Mouse (Mus musculus) CH12.LX (cell line): ENCODE data around the gene Dck. TPM values are rescaled to one million over a fixed set of nuclear protein-coding genes. Genes with fewer than 3 reads are reported as not detected.

Experiments
- DNase-seq: peaks from one replicate; pipeline ENCODE4 v3.0.0-alpha.2; 2013; ENCODE audit errors: extremely low read depth
- H3K27ac ChIP-seq: 2 replicates; pipeline ENCODE4 v1.5.1; 2012; ENCODE audit warnings: low read depth, mild to moderate bottlenecking, control low read depth, moderate library complexity; ENCODE audit not compliant: insufficient read depth
- H3K27me3 ChIP-seq: replicated peaks from 2 replicates; pipeline ENCODE3; 2012; ENCODE audit warnings: inconsistent platforms
- H3K36me3 ChIP-seq, 2 experiments: replicated peaks in 1 of 2; 2 replicates each; pipeline versions ENCODE3 to v1.6.1; 2012; ENCODE audit warnings: inconsistent platforms in 1 of 2, low read length in 1 of 2, mild to moderate bottlenecking in 1 of 2, mixed read lengths in 1 of 2, moderate library complexity in 1 of 2; ENCODE audit not compliant: control insufficient read depth in 1 of 2, insufficient read depth in 1 of 2
- H3K4me1 ChIP-seq, 2 experiments: 2 replicates each; pipeline ENCODE4 v1.6.1; 2012; ENCODE audit warnings: inconsistent platforms in 1 of 2, moderate library complexity in 1 of 2; ENCODE audit not compliant: insufficient read depth in 2 of 2, control insufficient read depth in 1 of 2
- H3K4me2 ChIP-seq: 2 replicates; pipeline ENCODE4 v1.6.1; 2012; ENCODE audit warnings: low read depth, mild to moderate bottlenecking, control low read depth; ENCODE audit not compliant: poor library complexity, insufficient read depth, severe bottlenecking
- H3K4me3 ChIP-seq, 3 experiments: fragments of 150-350 bp in 1 of 3; sonication (generic) in 1 of 3; replicated peaks in 1 of 3; 2 replicates each; pipeline versions ENCODE3 to v1.5.1; 2011 to 2012; ENCODE audit warnings: low read depth in 2 of 3, low read length in 2 of 3, mild to moderate bottlenecking in 2 of 3, moderate library complexity in 2 of 3, control low read depth in 1 of 3, improper control_type of control experiment in 1 of 3, inconsistent platforms in 1 of 3, mixed read lengths in 1 of 3; ENCODE audit not compliant: poor library complexity in 1 of 3
- H3K79me2 ChIP-seq: replicated peaks from 2 replicates; pipeline ENCODE4 v1.6.1; 2012; ENCODE audit warnings: mild to moderate bottlenecking, moderate library complexity; ENCODE audit not compliant: control insufficient read depth, poor library complexity, insufficient read depth, severe bottlenecking; ENCODE audit errors: extremely low read depth
- H3K9ac ChIP-seq: 2 replicates; pipeline ENCODE4 v1.6.1; 2012; ENCODE audit warnings: low read depth, mild to moderate bottlenecking, control low read depth, moderate library complexity; ENCODE audit not compliant: insufficient read depth
- H3K9me3 ChIP-seq: replicated peaks from 2 replicates; pipeline ENCODE3; 2012; ENCODE audit warnings: low read length, inconsistent platforms, mixed read lengths
- CHD1 ChIP-seq: IDR thresholded peaks from 2 replicates; pipeline ENCODE4 v1.6.1; 2012; ENCODE audit warnings: low read depth, low read length, improper control_type of control experiment, inconsistent platforms
- CTCF ChIP-seq, 2 experiments: IDR thresholded peaks in 1 of 2; conservative IDR thresholded peaks in 1 of 2; 2 replicates each; pipeline ENCODE4 v1.5.1; 2011 to 2012; ENCODE audit warnings: low read depth in 2 of 2, low read length in 2 of 2, improper control_type of control experiment in 1 of 2, inconsistent platforms in 1 of 2, mild to moderate bottlenecking in 1 of 2, moderate library complexity in 1 of 2
- ELF1 ChIP-seq: IDR thresholded peaks from 2 replicates; pipeline ENCODE4 v1.6.1; 2014; ENCODE audit warnings: low read depth, mild to moderate bottlenecking, inconsistent platforms, low read length, improper control_type of control experiment
- EP300 ChIP-seq: IDR thresholded peaks from 2 replicates; pipeline ENCODE4 v1.6.1; 2011; ENCODE audit warnings: low read length, improper control_type of control experiment
- HCFC1 ChIP-seq: IDR thresholded peaks from 2 replicates; pipeline ENCODE4 v1.6.1; 2012; ENCODE audit warnings: low read depth, mild to moderate bottlenecking, inconsistent platforms, low read length, improper control_type of control experiment
- JUND ChIP-seq: conservative IDR thresholded peaks from 2 replicates; pipeline ENCODE4 v1.6.1; 2011; ENCODE audit warnings: low read depth, low read length, improper control_type of control experiment
- KAT2A ChIP-seq: IDR thresholded peaks from 2 replicates; pipeline ENCODE4 v1.6.1; 2012; ENCODE audit warnings: low read length, improper control_type of control experiment, inconsistent platforms; ENCODE audit not compliant: insufficient replicate concordance
- MAX ChIP-seq: IDR thresholded peaks from 2 replicates; pipeline ENCODE4 v1.6.1; 2011; ENCODE audit warnings: low read length, improper control_type of control experiment
- MAZ ChIP-seq: IDR thresholded peaks from 2 replicates; pipeline ENCODE4 v1.6.1; 2012; ENCODE audit warnings: low read depth, mild to moderate bottlenecking, inconsistent platforms, low read length, improper control_type of control experiment, moderate library complexity
- MYC ChIP-seq: IDR thresholded peaks from 2 replicates; pipeline ENCODE4 v1.6.1; 2011; ENCODE audit warnings: low read depth, mild to moderate bottlenecking, improper control_type of control experiment, low read length
- PAX5 ChIP-seq: IDR thresholded peaks from 2 replicates; pipeline ENCODE4 v1.6.1; 2012; ENCODE audit warnings: low read length, inconsistent platforms, mixed read lengths
- POLR2AphosphoS2 ChIP-seq: IDR thresholded peaks from 2 replicates; pipeline ENCODE4 v1.6.1; 2011; ENCODE audit warnings: low read depth, low read length, improper control_type of control experiment
- RAD21 ChIP-seq: IDR thresholded peaks from 2 replicates; pipeline ENCODE4 v1.6.1; 2011; ENCODE audit warnings: low read depth, mild to moderate bottlenecking, low read length, improper control_type of control experiment, moderate library complexity
- RCOR1 ChIP-seq: conservative IDR thresholded peaks from 2 replicates; pipeline ENCODE4 v1.6.1; 2012; ENCODE audit warnings: low read depth, mild to moderate bottlenecking, inconsistent platforms, low read length, improper control_type of control experiment
- TBP ChIP-seq: conservative IDR thresholded peaks from 2 replicates; pipeline ENCODE4 v1.6.1; 2011; ENCODE audit warnings: low read depth, low read length, improper control_type of control experiment
- TCF12 ChIP-seq: IDR thresholded peaks from 2 replicates; pipeline ENCODE4 v1.6.1; 2014; ENCODE audit warnings: low read depth, mild to moderate bottlenecking, inconsistent platforms, low read length, improper control_type of control experiment
- USF1 ChIP-seq: IDR thresholded peaks from 2 replicates; pipeline ENCODE4 v1.6.1; 2014; ENCODE audit warnings: low read depth, mild to moderate bottlenecking, inconsistent platforms, low read length, improper control_type of control experiment
- USF2 ChIP-seq: conservative IDR thresholded peaks from 2 replicates; pipeline ENCODE4 v1.6.1; 2011; ENCODE audit warnings: low read depth, low read length, improper control_type of control experiment
- ZC3H11A ChIP-seq: IDR thresholded peaks from 2 replicates; pipeline ENCODE4 v1.6.1; 2012; ENCODE audit warnings: low read depth, mild to moderate bottlenecking, inconsistent platforms, low read length, improper control_type of control experiment
- ZKSCAN1 ChIP-seq: IDR thresholded peaks from 2 replicates; pipeline ENCODE4 v1.6.1; 2012; ENCODE audit warnings: low read depth, inconsistent platforms, low read length, improper control_type of control experiment, borderline replicate concordance
- ZMIZ1 ChIP-seq: IDR thresholded peaks from 2 replicates; pipeline ENCODE4 v1.6.1; 2012; ENCODE audit warnings: low read depth, mild to moderate bottlenecking, inconsistent platforms, low read length, improper control_type of control experiment
- ZNF384 ChIP-seq: IDR thresholded peaks from 2 replicates; pipeline ENCODE4 v1.6.1; 2012; ENCODE audit warnings: low read depth, low read length, improper control_type of control experiment, inconsistent platforms
- dilution Hi-C: fragments of 300-500 bp; cut with MboI; formaldehyde crosslinking; loops from 2 replicates; pipeline ENCODE4 v1.14.3; 2020; ENCODE audit warnings: low sequenced_read_pairs; ENCODE audit not compliant: extremely low pct_unique_long_range_greater_than_20kb, extremely low pct_ligation_motif_present
- in situ Hi-C: fragments of 300-500 bp; cut with MboI; formaldehyde crosslinking; loops from 3 replicates; pipeline ENCODE4 v1.14.3; 2019; ENCODE audit warnings: low sequenced_read_pairs, low pct_ligation_motif_present, low pct_unique_long_range_greater_than_20kb, mixed read lengths
- polyA plus RNA-seq: library from polyadenylated mRNA; unstranded; fragments of >175 nt; gene quantifications from 2 replicates; pipeline ENCODE4 v1.2.1, GENCODE M21; 2012; ENCODE audit warnings: low read depth; ENCODE audit not compliant: insufficient read length
- total RNA-seq, 2 experiments: library from RNA; depleted of rRNA; stranded (reverse); fragments of 300-350 nt in 1 of 2; fragments of >200 nt in 1 of 2; gene quantifications; 2 replicates each; pipeline ENCODE4 v1.2.3; 2012 to 2014

The Dck gene
- total and polyA plus RNA-seq, 3 experiments, result 13.7 to 33.9 (median 25.5) TPM

DNA sequence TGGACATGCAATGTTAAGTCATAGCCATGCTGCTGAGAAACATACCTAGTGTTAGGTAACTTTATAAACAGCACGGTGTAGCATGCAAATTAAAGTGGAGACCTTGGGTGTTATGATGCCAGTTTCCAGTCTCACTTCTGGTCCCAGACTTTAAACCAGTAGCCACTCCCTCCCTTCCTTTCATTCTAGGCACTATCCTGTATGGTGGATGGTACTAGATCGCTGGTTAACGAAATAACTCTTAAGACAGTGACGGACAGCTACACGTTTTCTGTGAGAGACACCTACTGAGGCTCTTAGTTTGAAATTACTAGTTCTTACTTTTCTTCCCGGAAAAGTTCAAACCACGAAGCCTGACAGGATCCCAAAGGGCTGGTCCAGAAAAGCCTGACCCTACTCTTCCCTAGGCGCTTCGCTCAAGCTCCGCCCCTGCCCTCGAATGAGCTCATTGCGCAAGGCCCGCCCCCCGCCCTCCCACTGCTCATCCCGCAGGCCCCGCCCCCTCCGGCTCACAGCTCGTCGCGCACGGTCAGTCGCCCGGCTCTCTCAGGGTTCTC is 288 bp upstream of the Dck start:
- Histone ChIP-seq H3K9ac (peak overlapping the region; percentile 46), H3K27ac (no peak overlapping the region), H3K4me2 (peak overlapping the region; percentile 91), H3K36me3 (peaks cover 1 to 16% of the 10 kb centered on the region in 2 experiments), H3K4me3 (peak overlapping the region; percentile 40 to 49 (median 47)), H3K9me3 (no peaks in the 10 kb centered on the region), H3K79me2 (no peaks in the 10 kb centered on the region; the same call in 1 of the 2 replicates), H3K4me1 (peaks cover 2 to 27% of the 10 kb centered on the region in 2 experiments; a peak in 3 of 4 replicates), H3K27me3 (no peaks in the 10 kb centered on the region)
- in situ Hi-C loops, result no loop called here
- DNase-seq, result no peak
- no peak for TF ChIP-seq TBP
- no peak for TF ChIP-seq ZKSCAN1
- no peak for TF ChIP-seq EP300
- no peak for TF ChIP-seq ZMIZ1
- no peak for TF ChIP-seq CTCF (conservative IDR thresholded peaks at IDR 0.05 in 1 of 2, IDR thresholded peaks at IDR 0.05 in 1 of 2; ENCODE audit: low read depth in 2 of 2, low read length in 2 of 2)
- no peak for TF ChIP-seq JUND
- no peak for TF ChIP-seq MYC
- TF ChIP-seq MAX, result no peak
- no peak for TF ChIP-seq USF2
- TF ChIP-seq PAX5, result no peak
- TF ChIP-seq ELF1, result no peak
- no peak for TF ChIP-seq RAD21
- TF ChIP-seq USF1, result no peak
- no peak for TF ChIP-seq ZNF384
- TF ChIP-seq MAZ, result no peak
- TF ChIP-seq POLR2AphosphoS2, result no peak
- TF ChIP-seq HCFC1, result no peak
- no peak for TF ChIP-seq ZC3H11A
- TF ChIP-seq RCOR1, result no peak
- dilution Hi-C loops, result no loop called here

DNA sequence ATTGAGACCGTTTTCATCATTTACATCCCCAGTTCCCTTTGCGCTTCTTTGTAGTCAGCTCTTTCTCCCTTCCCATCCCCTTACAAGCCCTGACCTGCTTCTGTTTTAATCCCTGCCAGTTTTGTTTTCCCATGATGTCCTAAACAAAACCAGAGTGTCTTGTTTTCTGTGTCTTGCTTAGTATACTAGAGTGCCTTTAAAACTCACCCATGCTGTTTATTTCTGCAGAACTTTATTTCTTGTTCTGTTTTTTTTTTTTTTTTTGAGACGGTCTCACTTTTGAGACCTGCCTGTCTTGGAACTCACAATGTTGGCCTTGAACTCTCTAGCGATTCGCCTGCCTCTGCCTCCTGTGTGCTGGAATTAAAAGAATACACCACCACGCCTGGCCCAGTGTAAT is 791 bp downstream of the Dck start:
- Histone ChIP-seq H3K4me1 (peaks cover 2 to 27% of the 10 kb centered on the region in 2 experiments; a peak in 3 of 4 replicates), H3K4me2 (peak overlapping the region; percentile 79), H3K4me3 (peak overlapping the region; percentile 81 to 96 (median 91)), H3K9ac (peak overlapping the region; percentile 75), H3K79me2 (no peaks in the 10 kb centered on the region; the same call in 1 of the 2 replicates), H3K27ac (peak overlapping the region; percentile 29; the same call in 1 of the 2 replicates), H3K36me3 (peaks cover 5 to 21% of the 10 kb centered on the region in 2 experiments), H3K9me3 (no peaks in the 10 kb centered on the region), H3K27me3 (no peaks in the 10 kb centered on the region)
- DNase-seq, result no peak
- in situ Hi-C loops (no loop called here), dilution Hi-C loops (no loop called here)
- 0 out of 2 replicates have a peak, but pooled peaks have one; percentile 38 for TF ChIP-seq CHD1
- no peak for TF ChIP-seq EP300
- no peak for TF ChIP-seq TCF12
- TF ChIP-seq USF2, result no peak
- peak; percentile 71 for TF ChIP-seq ZNF384
- TF ChIP-seq MYC, result no peak
- no peak for TF ChIP-seq KAT2A
- no peak for TF ChIP-seq ZKSCAN1
